Mouse (Mus musculus): ENCODE results near the gene Plekhn1. TPM values are rescaled to one million over a fixed set of nuclear protein-coding genes. Genes with fewer than 3 reads are reported as not detected.
A peak's percentile ranks its signal among the peaks of the same experiment; 100 is the strongest.

Gene Plekhn1
- total RNA-seq, 1 experiment, result 15.2 TPM

GRCm38 (mm10) chr4:156235808-156236533 is 1.3 kb upstream of the Plekhn1 start, which contains the start of gene Noc2l:
Gene Noc2l (plus strand): TSS chr4:156236010.
- Histone ChIP-seq H3K4me1 (ENCODE audit: control insufficient read depth in 2 of 2, insufficient read depth in 2 of 2, low read length in 2 of 2, poor library complexity in 1 of 2) (peaks cover 0 to 11% of the 10 kb centered on the region in 2 experiments; a peak in 1 of 4 replicates), H3K4me3 (ENCODE audit: insufficient read depth in 1 of 2, low read depth in 1 of 2, low read length in 2 of 2, poor library complexity in 1 of 2, severe bottlenecking in 1 of 2) (peak within 1 kb of the TSS; percentile 98), H3K9ac (ENCODE audit: insufficient read depth, low read depth, low read length, poor library complexity, severe bottlenecking) (peak within 1 kb of the TSS; percentile 99), H3K36me3 (ENCODE audit: control insufficient read depth, insufficient read depth, low read length, poor library complexity, severe bottlenecking) (peaks cover 54% of the 10 kb centered on the region), H3K27ac (ENCODE audit: insufficient read depth, low read depth, low read length, poor library complexity, severe bottlenecking) (peak within 1 kb of the TSS; percentile 79), H3K9me3 (ENCODE audit: control insufficient read depth, insufficient read depth, low read depth, low read length) (peaks cover 2% of the 10 kb centered on the region; the same call in 1 of the 2 replicates)
- DNase-seq (ENCODE audit: low read depth, low spot score), result peak; percentile 80
- in situ Hi-C loops (cut with MboI; ENCODE audit: low sequenced_read_pairs in 2 of 2, unreplicated experiment in 2 of 2), result no loop called here
- TF ChIP-seq ZC3H11A (IDR thresholded peaks at IDR 0.05; ENCODE audit: borderline replicate concordance, low read depth, low read length) (no peak), ZNF384 (IDR thresholded peaks at IDR 0.05; ENCODE audit: low read depth, low read length) (no peak), HCFC1 (IDR thresholded peaks at IDR 0.05; ENCODE audit: borderline replicate concordance, insufficient read depth, low read length) (peak; percentile 72; the same call in 1 of the 2 replicates), CHD2 (IDR thresholded peaks at IDR 0.05; ENCODE audit: low read depth, low read length) (no peak)

DNA sequence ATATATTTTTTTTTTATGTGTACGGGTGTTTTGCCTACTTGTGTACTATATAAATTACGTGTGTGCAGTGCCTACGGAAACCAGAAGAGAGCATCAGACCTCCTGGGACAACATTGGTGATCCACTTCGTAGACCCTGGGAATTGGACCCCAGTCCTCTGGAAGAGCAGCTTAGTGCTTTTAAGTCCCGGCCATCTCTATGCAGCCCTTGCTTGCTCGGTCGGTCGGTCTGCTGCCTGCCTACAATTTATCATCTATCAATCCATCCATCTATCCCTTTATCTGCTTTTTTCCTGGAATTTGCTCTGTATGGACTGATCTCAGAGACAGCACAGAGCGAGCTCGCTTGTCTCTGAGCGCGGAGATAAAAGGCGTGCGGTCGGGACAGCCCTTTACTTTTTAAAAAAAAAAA is 708 bp upstream of the Plekhn1 start:
- no peak for DNase-seq (ENCODE audit: low read depth, low spot score)
- no peaks in the 10 kb centered on the region; the same call in 1 of the 2 replicates for H3K9me3 ChIP-seq (ENCODE audit: control insufficient read depth, insufficient read depth, low read depth, low read length)
- peak overlapping the region; percentile 98 for H3K4me3 ChIP-seq (ENCODE audit: insufficient read depth in 1 of 2, low read depth in 1 of 2, low read length in 2 of 2, poor library complexity in 1 of 2, severe bottlenecking in 1 of 2)
- H3K9ac ChIP-seq (ENCODE audit: insufficient read depth, low read depth, low read length, poor library complexity, severe bottlenecking), result peak overlapping the region; percentile 76
- in situ Hi-C loops (cut with MboI; ENCODE audit: low sequenced_read_pairs in 2 of 2, unreplicated experiment in 2 of 2), result no loop called here
- H3K36me3 ChIP-seq (ENCODE audit: control insufficient read depth, insufficient read depth, low read length, poor library complexity, severe bottlenecking), result peaks cover 53% of the 10 kb centered on the region
- no peak overlapping the region for H3K27ac ChIP-seq (ENCODE audit: insufficient read depth, low read depth, low read length, poor library complexity, severe bottlenecking)
- peaks cover 0 to 11% of the 10 kb centered on the region in 2 experiments; a peak in 1 of 4 replicates for H3K4me1 ChIP-seq (ENCODE audit: control insufficient read depth in 2 of 2, insufficient read depth in 2 of 2, low read length in 2 of 2, poor library complexity in 1 of 2)
- TF ChIP-seq ZC3H11A (IDR thresholded peaks at IDR 0.05; ENCODE audit: borderline replicate concordance, low read depth, low read length) (no peak), HCFC1 (IDR thresholded peaks at IDR 0.05; ENCODE audit: borderline replicate concordance, insufficient read depth, low read length) (no peak), ZNF384 (IDR thresholded peaks at IDR 0.05; ENCODE audit: low read depth, low read length) (no peak), MAFK (IDR thresholded peaks at IDR 0.05; ENCODE audit: insufficient read depth, low read depth, low read length) (no peak), CHD2 (IDR thresholded peaks at IDR 0.05; ENCODE audit: low read depth, low read length) (no peak)

DNA sequence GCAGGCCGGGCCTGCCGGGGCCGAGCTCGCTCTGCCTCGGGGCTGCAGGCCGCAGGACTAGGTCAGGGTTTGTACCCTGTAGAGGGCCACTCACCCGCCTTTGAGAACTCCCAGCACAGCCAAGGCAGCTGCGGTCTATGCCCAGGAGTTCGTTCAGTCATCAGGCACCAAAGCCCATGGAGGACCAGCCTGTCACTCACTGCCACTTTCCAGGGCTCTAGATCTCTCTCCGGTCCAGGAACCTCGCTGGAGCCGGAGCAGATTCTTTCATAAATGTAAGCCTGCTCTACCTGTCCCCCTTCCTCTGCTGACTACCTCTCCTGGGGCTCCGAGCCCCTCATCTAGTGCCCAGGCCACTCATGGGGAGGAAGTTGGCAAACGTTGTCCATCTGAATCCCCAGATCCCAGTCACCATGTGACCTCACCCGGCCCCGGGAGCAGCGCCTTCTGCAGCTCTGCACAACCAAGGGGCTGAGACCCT is 596 bp downstream of the Plekhn1 start:
- peaks cover 47% of the 10 kb centered on the region for H3K36me3 ChIP-seq (ENCODE audit: control insufficient read depth, insufficient read depth, low read length, poor library complexity, severe bottlenecking)
- H3K4me1 ChIP-seq (ENCODE audit: control insufficient read depth in 2 of 2, insufficient read depth in 2 of 2, low read length in 2 of 2, poor library complexity in 1 of 2), result peaks cover 0 to 11% of the 10 kb centered on the region in 2 experiments; a peak in 1 of 4 replicates
- H3K4me3 ChIP-seq (ENCODE audit: insufficient read depth in 1 of 2, low read depth in 1 of 2, low read length in 2 of 2, poor library complexity in 1 of 2, severe bottlenecking in 1 of 2), result peak overlapping the region; percentile 70 to 85
- peak overlapping the region; percentile 48 for H3K9ac ChIP-seq (ENCODE audit: insufficient read depth, low read depth, low read length, poor library complexity, severe bottlenecking)
- H3K27ac ChIP-seq (ENCODE audit: insufficient read depth, low read depth, low read length, poor library complexity, severe bottlenecking), result no peak overlapping the region
- no peak for DNase-seq (ENCODE audit: low read depth, low spot score)
- TF ChIP-seq CHD2 (IDR thresholded peaks at IDR 0.05; ENCODE audit: low read depth, low read length) (no peak), ZC3H11A (IDR thresholded peaks at IDR 0.05; ENCODE audit: borderline replicate concordance, low read depth, low read length) (no peak), MAFK (IDR thresholded peaks at IDR 0.05; ENCODE audit: insufficient read depth, low read depth, low read length) (no peak), HCFC1 (IDR thresholded peaks at IDR 0.05; ENCODE audit: borderline replicate concordance, insufficient read depth, low read length) (no peak), ZNF384 (IDR thresholded peaks at IDR 0.05; ENCODE audit: low read depth, low read length) (no peak)
- H3K9me3 ChIP-seq (ENCODE audit: control insufficient read depth, insufficient read depth, low read depth, low read length), result no peaks in the 10 kb centered on the region; the same call in 1 of the 2 replicates
- in situ Hi-C loops (cut with MboI; ENCODE audit: low sequenced_read_pairs in 2 of 2, unreplicated experiment in 2 of 2), result no loop called here

DNA sequence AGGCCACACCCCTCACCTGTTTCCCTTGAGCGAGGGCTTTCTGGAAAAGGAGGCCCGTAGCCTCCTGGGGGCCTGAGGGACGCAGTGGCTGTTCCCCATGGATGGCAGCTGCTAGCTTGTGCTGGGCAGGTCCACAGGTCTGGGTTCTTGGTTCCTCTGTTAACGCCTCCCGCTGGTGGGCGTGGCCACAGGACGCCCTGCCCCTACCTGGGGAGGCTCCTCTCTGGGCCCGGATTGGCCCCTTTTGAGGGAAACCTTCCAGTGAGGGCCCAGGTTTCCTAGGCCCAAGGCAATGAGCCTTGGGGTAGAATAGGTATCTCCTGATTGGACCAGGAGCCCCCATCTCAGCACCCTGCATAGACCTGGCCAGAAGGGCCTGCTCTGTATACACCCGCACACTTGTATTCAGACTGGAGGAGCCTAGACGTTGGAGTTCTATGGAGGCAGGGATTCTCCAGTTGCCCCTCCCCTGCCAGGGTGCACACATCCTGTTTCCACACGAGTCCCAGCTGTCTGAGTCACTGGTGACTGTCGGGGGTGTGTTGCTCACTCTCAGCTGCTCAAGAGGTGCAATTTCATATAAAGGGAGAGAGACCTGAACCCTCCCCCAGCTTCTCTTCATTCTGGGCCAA is 6.1 kb downstream of the Plekhn1 start:
- peaks cover 32% of the 10 kb centered on the region for H3K36me3 ChIP-seq (ENCODE audit: control insufficient read depth, insufficient read depth, low read length, poor library complexity, severe bottlenecking)
- peak; percentile 61 for DNase-seq (ENCODE audit: low read depth, low spot score)
- no peaks in the 10 kb centered on the region for H3K9me3 ChIP-seq (ENCODE audit: control insufficient read depth, insufficient read depth, low read depth, low read length)
- in situ Hi-C loops (cut with MboI; ENCODE audit: low sequenced_read_pairs in 2 of 2, unreplicated experiment in 2 of 2), result no loop called here
- H3K9ac ChIP-seq (ENCODE audit: insufficient read depth, low read depth, low read length, poor library complexity, severe bottlenecking), result peak overlapping the region; percentile 25; the same call in 1 of the 2 replicates
- TF ChIP-seq MAFK (IDR thresholded peaks at IDR 0.05; ENCODE audit: insufficient read depth, low read depth, low read length) (no peak), HCFC1 (IDR thresholded peaks at IDR 0.05; ENCODE audit: borderline replicate concordance, insufficient read depth, low read length) (no peak), ZC3H11A (IDR thresholded peaks at IDR 0.05; ENCODE audit: borderline replicate concordance, low read depth, low read length) (no peak), ZNF384 (IDR thresholded peaks at IDR 0.05; ENCODE audit: low read depth, low read length) (no peak), CHD2 (IDR thresholded peaks at IDR 0.05; ENCODE audit: low read depth, low read length) (no peak)
- peak overlapping the region; percentile 47 to 61 for H3K4me3 ChIP-seq (ENCODE audit: insufficient read depth in 1 of 2, low read depth in 1 of 2, low read length in 2 of 2, poor library complexity in 1 of 2, severe bottlenecking in 1 of 2)
- peaks cover 0 to 11% of the 10 kb centered on the region in 2 experiments; a peak in 1 of 4 replicates for H3K4me1 ChIP-seq (ENCODE audit: control insufficient read depth in 2 of 2, insufficient read depth in 2 of 2, low read length in 2 of 2, poor library complexity in 1 of 2)
- no peak overlapping the region for H3K27ac ChIP-seq (ENCODE audit: insufficient read depth, low read depth, low read length, poor library complexity, severe bottlenecking)

All from ES-E14 (cell line).